Mouse (Mus musculus) c-Kit-negative CD71-positive TER-119-positive erythroid progenitor cells, embryonic 14.5 days (primary cell): ENCODE data around the gene Anxa9.
"Not testable (repeated sequence)": the region's sequence is repeated elsewhere in the genome, so short reads cannot be mapped to it uniquely, and the experiment has no call there.

Source experiments
- DNase-seq: peaks from one replicate; pipeline ENCODE4 v3.0.0-alpha.2; 2013; ENCODE audit warnings: low read depth, low spot score

Gene Anxa9

GRCm38 (mm10) chr3:95307100-95307499 is at the start of gene Anxa9:
Gene Anxa9, minus strand, starts transcription at chr3:95307176.
- no peak for DNase-seq

GRCm38 (mm10) chr3:95355911-95356544 is 49.1 kb upstream of the Anxa9 start:
- not testable (repeated sequence) for DNase-seq

DNA sequence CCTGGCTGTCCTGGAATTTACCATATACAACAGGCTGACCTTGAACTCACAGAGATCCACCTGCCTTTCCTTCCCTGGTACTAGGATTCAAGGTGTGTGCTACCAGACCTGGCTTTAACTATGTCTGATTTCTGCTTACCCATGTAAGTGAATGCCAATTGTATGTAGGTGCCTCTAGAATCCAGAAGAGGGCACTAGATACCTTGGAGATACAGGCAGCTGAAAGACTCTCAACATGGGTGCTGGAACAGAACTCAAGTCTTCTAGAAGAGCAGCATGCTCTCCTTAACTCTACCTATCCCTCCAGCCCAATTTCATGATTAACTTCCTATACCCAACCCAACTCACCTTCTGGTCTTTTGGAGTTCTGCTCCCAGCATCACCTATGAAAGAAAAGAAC is 42.5 kb upstream of the Anxa9 start:
- DNase-seq: peak; percentile 33

DNA sequence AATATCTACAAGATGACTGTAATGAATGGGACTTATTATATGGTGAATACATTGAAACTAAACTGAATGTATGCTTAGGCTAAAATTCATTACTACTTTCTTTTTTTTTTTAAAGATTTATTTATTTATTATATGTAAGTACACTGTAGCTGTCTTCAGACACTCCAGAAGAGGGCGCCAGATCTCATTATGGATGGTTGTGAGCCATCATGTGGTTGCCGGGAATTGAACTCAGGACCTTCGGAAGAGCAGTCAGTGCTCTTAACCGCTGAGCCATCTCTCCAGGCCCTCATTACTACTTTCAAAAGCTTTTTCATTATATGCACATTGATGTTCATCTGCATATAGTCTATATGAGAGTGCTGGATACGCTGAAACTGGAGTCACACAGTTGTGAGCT is 41.4 kb upstream of the Anxa9 start:
- not testable (repeated sequence) for DNase-seq

DNA sequence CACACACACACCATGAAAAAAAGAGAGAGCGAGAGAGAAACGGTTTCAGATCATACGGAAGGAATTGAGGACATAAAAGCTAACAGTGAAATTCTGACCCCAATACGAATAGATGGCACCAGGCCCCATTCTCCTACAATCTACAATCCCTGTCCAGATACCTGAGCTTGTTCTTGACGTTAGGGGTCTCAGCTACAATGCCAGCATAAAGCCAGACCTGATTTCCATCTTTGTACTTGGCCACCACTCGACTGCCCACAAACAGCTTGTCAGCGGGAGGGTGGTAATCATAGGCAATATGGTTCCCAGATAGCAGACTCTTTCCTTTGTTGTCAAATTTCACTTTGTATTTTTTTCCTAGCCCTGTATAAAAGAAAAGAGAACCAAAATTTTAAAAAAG is 39.5 kb upstream of the Anxa9 start:
- DNase-seq: no peak

- not testable (repeated sequence) for DNase-seq
These were observed 36.5 kb upstream of the Anxa9 start for GRCm38 (mm10) chr3:95343356-95344000.

DNA sequence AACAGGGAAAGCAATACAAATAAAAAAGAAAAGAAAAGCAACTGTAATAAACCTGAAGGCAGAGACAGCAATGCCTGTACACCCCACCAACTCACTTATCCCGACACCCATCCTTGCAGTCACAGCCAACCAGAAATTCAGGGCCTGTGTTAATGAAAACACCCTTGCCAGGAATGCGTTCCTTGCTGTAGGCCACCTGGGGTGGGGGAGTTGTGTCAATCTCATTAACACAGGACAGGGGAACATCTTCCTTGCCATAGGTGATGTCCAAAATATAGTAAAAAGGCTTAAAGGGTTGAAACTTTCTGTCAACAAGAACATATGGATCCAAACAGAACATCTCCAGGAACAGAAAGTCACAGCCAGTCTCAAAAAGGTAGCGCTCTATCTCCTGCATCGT is 31.3 kb upstream of the Anxa9 start:
- no peak for DNase-seq

- DNase-seq: no peak
These were observed 30.4 kb upstream of the Anxa9 start for GRCm38 (mm10) chr3:95337345-95337744.

GRCm38 (mm10) chr3:95331528-95331927 is 24.6 kb upstream of the Anxa9 start:
- no peak for DNase-seq

- DNase-seq: no peak
These were observed 21.9 kb upstream of the Anxa9 start for GRCm38 (mm10) chr3:95328803-95329404.

- no peak for DNase-seq
These were observed 17.6 kb upstream of the Anxa9 start for GRCm38 (mm10) chr3:95324454-95325144.

GRCm38 (mm10) chr3:95323429-95323828 is 16.5 kb upstream of the Anxa9 start:
- no peak for DNase-seq

- DNase-seq: no peak
These were observed 13.0 kb upstream of the Anxa9 start for GRCm38 (mm10) chr3:95319701-95320625.

GRCm38 (mm10) chr3:95319110-95319509 is 12.1 kb upstream of the Anxa9 start:
- no peak for DNase-seq

DNA sequence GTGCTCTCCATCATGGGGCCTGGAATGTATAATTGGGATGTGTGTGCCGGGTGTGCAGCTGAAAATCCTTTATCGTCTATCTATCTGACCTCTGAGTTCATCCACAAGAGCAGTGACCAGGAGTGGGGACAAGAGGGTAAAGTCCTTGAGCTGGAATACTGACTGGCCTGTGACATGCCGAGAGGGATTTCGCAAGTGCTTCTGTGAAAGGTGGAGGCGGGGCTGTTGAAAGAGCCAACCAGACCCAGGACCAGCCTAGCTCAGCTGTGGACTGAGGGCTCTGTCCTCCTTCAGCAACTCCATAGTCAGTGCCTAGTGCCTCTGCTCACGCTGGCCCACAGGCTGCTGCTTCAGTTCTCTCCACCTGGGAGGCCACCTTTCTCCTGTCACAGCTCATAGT is 11.6 kb upstream of the Anxa9 start:
- DNase-seq: no peak

DNA sequence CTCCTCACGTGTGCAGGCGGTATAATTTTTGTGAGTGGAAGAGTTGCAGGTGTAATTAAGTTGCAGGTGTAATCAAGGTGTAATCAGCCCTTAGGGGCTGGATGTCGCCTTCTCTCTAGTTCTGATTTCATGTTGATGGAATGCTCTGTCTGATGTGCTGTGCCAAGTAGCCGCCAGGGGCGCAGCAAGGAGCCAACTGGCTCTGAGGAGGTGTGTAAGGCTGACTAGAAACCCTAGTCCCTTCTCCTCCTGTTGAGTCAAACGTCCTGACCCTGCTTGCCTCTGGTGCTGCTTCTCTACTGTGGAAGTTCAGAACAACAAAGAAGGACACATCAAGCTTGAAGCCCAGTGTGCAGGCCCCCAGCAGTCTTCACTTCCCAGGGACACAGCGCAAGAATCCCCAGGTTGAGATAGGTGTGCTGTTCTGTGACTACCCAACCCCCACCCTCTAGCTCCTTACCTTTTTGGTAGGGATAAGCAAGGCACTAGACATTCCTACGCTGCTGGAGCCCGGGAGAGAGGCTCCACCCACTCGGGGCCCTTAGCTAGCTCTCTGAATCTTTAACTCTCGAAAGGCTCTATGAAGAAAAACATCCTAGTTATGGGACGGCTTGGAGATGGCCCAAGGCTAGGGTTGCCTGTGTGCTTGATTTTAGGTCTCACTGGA is 10.6 kb upstream of the Anxa9 start:
- no peak for DNase-seq

DNA sequence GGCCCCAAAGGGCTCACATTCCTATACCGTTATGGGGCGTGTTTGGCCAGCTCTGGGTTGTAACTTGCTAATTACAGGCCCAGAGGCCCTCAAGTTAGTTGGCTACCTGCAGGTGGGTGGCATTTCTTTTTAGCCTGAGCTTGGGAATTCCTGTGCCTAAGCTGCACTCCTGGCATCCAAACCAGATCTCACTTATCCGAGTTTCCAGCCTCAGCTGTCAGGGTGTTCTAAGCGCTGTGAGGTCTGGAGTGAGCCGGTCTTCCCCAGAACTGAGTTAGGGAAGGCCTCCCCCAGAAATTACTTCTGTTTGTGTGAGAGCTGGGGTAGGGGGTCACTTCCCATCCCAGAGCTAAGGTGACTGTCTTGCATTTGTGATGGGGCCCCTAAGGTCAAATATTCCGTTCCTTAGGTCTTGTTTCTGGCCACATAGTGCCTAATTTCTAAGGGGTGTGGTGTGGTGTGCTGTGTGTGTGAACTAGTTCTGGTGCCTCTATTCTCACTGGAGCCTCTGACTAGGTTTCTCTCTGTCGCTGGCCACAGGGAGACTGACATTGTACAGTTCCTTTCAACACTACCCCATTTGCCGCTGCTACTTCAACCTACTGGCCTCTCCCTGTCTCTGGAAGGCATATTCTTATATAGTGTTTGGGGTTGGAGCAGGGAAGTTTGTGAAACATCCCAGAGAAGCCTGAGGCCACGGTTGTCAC is 9.0 kb upstream of the Anxa9 start:
- DNase-seq: no peak

DNA sequence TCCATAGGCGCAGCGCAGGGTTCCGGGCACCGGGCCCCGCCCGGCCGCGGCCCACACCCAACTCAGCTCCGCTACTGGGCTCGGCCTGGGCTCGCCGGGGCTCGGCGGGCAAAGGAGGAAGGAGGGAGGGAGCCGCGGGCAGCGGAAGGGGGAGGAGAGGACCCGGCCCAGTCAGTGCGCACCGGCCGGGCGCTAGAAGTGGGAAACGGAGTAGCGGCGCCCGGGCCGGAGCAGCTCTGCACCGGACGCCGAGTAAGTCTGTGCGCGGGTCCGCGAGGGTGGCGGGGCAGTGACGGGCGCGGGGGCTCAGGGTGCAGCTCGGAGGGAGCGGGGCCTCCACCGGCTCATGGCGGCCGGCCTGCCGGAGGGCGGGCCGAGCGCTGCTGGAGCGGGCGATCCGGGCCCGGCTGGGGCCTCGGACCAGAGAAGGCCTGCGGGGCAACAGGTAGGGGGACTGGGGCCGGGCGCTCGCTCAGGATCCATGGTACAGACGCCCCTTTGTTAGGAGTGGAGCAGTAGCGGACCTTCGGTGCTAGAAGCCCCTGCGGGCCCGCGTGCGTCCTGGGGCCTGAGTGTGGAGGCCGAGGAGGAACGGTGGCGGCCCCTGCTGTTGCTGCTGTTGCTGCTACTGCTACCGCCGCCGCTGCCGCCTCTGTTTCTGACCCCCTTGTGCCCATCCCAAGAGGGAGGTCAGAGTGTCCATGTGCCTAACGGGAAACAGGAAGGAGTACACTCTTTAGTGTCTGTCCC is 8.3 kb upstream of the Anxa9 start:
- peak; percentile 83 for DNase-seq

DNA sequence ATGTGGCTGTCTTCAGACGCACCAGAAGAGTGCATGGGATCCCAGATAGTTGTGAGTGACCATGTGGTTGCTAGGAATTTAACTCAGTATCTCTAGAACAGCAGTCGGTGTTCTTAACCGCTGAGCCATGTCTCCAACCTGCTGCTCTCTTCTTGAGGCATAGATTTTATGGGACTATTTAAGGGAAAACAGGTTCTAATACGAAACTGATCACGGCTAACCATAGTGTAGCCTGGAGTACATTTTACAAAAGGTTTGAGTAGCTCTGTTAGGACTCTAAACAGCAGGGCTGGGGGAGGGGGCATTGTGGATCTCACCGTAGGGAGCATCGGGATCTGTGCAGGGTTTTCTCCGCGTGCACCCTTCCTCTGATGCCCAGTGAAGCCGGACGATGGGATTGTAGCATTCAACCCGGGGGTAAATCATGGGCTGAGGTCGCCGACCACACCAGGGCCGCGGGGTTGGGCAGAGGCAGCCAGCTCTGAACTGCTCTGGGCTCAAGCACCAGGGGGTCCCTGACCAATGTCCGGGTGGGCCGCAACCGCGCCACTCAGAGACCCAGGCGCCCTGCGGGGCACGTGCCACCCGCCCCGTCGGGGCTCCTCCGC is 7.6 kb upstream of the Anxa9 start, which contains the start of gene Cers2:
TSS of gene Cers2 (plus strand) at position 306 of the 608 bp plus-strand sequence.
- DNase-seq: no peak
